Mouse (Mus musculus) heart, postnatal 25 days (tissue): ENCODE results near the gene Tpbpb. TPM values are rescaled to one million over a fixed set of nuclear protein-coding genes. Genes with fewer than 3 reads are reported as not detected.
A peak's percentile ranks its signal among the peaks of the same experiment; 100 is the strongest.
"Not testable (repeated sequence)": the region's sequence is repeated elsewhere in the genome, so short reads cannot be mapped to it uniquely, and the experiment has no call there.

Experiments
- DNase-seq: peaks from one replicate; pipeline ENCODE4 v3.0.0; 2022; ENCODE audit warnings: low spot score
- intact Hi-C: fragments of 180-260 bp; cut with DNase I; formaldehyde crosslinking; loops from one replicate; pipeline ENCODE4 v1.15.1; 2025
- total RNA-seq, 2 experiments: library from RNA; stranded (reverse); gene quantifications; 2 replicates each; pipeline ENCODE4 v1.2.3; 2021

Gene Tpbpb
- not detected for total RNA-seq

- intact Hi-C loops, DNase-seq: not testable (repeated sequence)
Observed at GRCm38 (mm10) chr13:60904780-60905179, at the start of gene Tpbpb. Tpbpb (minus strand) TSS chr13:60904880.

GRCm38 (mm10) chr13:60941884-60942283 is 37.2 kb upstream of the Tpbpb start, which contains the start of gene Tpbpa:
Tpbpa (minus strand) TSS chr13:60941984.
- DNase-seq, intact Hi-C loops: not testable (repeated sequence)

GRCm38 (mm10) chr13:60936500-60936901 is 31.8 kb upstream of the Tpbpb start, which contains the start of the genes Gm49391 and Ctla2a:
Gm49391 (minus strand) TSS chr13:60936571.
Ctla2a (minus strand) TSS chr13:60936625.
- intact Hi-C loops, result loop anchor here (1.0 to 5.0 kb wide), 3 partner anchors 26 to 89 kb away; no protein-coding TSS in a partner anchor
- peak; percentile 74 for DNase-seq

- not testable (repeated sequence) for DNase-seq
- intact Hi-C loops, result loop anchor here (5.0 kb wide), 1 partner anchor 88 kb away; no protein-coding TSS in a partner anchor
Observed at GRCm38 (mm10) chr13:60935490-60935889, 30.8 kb upstream of the Tpbpb start, which contains the start of gene Gm49393. Gm49393 (minus strand) TSS chr13:60935590.

- peak; percentile 80 for DNase-seq
- intact Hi-C loops, result loop anchor here (5.0 kb wide), 3 partner anchors 50 to 70 kb away; no protein-coding TSS in a partner anchor
Observed at GRCm38 (mm10) chr13:60897328-60897727, 7.4 kb downstream of the Tpbpb start, which contains the start of gene Ctla2b. Ctla2b (minus strand) TSS chr13:60897447.

- not testable (repeated sequence) for DNase-seq
- intact Hi-C loops, result loop anchor here (5.0 kb wide), 3 partner anchors 49 to 69 kb away; no protein-coding TSS in a partner anchor
Observed at GRCm38 (mm10) chr13:60896794-60897193, 7.9 kb downstream of the Tpbpb start, which contains the start of gene Gm49392. Gm49392 (minus strand) TSS chr13:60896894.

GRCm38 (mm10) chr13:60895406-60896160 is 9.1 kb downstream of the Tpbpb start:
- intact Hi-C loops, result loop anchor here (5.0 kb wide), 3 partner anchors 48 to 68 kb away; no protein-coding TSS in a partner anchor
- DNase-seq, result no peak

GRCm38 (mm10) chr13:60892301-60892700 is 12.4 kb downstream of the Tpbpb start:
- DNase-seq, result no peak

GRCm38 (mm10) chr13:60864281-60864680 is 40.4 kb downstream of the Tpbpb start, which contains the start of gene 4930486L24Rik:
4930486L24Rik (minus strand) TSS chr13:60864475.
- DNase-seq, result no peak
- intact Hi-C loops, result no loop called here

More at GRCm38 (mm10) chr13:60892301-60892700, 12.4 kb downstream of the Tpbpb start:
- intact Hi-C loops, result no loop called here

Other genes with a start within 250 kb of the Tpbpb start
- gene BC051665, start 118.5 kb downstream of the Tpbpb start, total RNA-seq, result not detected
- not detected for gene Ctsll3, start 102.0 kb downstream of the Tpbpb start, total RNA-seq
- gene 4930486L24Rik, start 40.4 kb downstream of the Tpbpb start, total RNA-seq, result under 1 TPM in 1 of 2 experiments, not detected in 1; 0.25 TPM
- gene Gm49392, start 8.0 kb downstream of the Tpbpb start, total RNA-seq, result 1 to 10 TPM; 1.4 to 2.3 TPM
- 1 to 10 TPM; 4.8 to 6.7 TPM for gene Ctla2b, start 7.4 kb downstream of the Tpbpb start, total RNA-seq
- gene Gm49393, start 30.7 kb upstream of the Tpbpb start, total RNA-seq, result not detected
- 1 to 10 TPM; 2.0 to 6.5 TPM for gene Gm49391, start 31.7 kb upstream of the Tpbpb start, total RNA-seq
- 10 to 100 TPM; 84.8 to 88.8 TPM for gene Ctla2a, start 31.7 kb upstream of the Tpbpb start, total RNA-seq
- gene Tpbpa, start 37.1 kb upstream of the Tpbpb start, total RNA-seq, result not detected
- not detected for gene Ctsj, start 101.1 kb upstream of the Tpbpb start, total RNA-seq
- not detected for gene Ctsq, start 135.8 kb upstream of the Tpbpb start, total RNA-seq